Mouse (Mus musculus): ENCODE results near the gene Neo1.
"Not testable (repeated sequence)": the region's sequence is repeated elsewhere in the genome, so short reads cannot be mapped to it uniquely, and the experiment has no call there.

Neo1 gene

GRCm38 (mm10) chr9:58989255-58989928 lies 46.8 kb downstream of the Neo1 start:
- no peak for DNase-seq

DNA sequence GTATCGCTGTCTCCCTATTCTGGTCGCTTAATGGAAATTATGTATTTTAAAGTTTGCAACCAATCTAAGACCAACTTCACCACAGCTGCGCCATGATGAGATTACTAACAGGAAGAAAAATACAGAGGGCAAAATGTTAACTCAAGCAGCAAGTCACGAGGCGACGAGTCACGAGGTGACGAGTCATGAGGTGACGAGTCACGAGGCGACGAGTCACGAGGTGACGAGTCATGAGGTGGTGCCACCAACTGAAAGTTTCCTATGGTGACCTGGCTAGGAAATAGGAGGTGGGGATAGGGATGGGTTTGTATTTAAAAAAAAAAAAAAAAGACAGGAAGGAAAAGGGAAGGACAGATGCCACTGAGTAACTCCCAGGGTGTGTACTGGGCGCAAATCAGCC lies 57.2 kb downstream of the Neo1 start:
- DNase-seq, result no peak

DNA sequence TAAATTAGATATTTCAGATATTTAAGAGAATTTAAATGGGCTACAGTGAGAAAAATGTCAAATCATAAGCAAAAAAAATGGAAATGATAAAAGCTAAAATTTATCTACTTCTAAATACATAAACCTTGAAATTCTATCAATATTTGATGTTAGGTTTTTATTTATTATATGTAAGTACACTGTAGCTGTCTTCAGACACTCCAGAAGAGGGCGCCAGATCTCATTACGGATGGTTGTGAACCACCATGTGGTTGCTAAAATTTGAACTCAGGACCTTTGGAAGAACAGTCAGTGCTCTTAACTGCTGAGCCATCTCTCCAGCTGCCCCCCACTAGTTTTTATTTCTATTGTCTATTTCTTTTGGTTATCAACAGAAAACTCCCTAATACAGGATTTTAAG lies 65.1 kb downstream of the Neo1 start:
- DNase-seq, result not testable (repeated sequence)

- DNase-seq, result no peak
Observed at GRCm38 (mm10) chr9:58967371-58967770, 68.9 kb downstream of the Neo1 start.

DNA sequence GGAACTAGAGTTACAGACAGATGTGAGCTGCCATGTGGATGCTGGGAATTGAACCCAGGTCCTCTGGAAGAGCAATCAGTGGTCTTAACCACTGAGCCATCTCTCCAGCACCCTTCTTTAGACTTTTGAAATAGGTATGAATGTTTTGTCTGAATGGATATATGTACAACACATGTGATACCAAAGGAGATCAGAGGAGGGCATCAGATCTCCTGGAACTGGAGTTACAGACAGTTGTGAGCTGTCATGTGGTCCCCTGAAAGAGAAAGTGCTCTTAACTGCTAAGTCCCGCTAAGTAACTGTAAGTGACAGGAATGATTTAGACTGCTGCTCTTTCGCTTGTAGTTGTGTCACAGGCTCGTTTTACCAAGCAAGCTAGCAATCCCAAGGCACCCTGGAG lies 80.7 kb downstream of the Neo1 start:
- no peak for DNase-seq

DNA sequence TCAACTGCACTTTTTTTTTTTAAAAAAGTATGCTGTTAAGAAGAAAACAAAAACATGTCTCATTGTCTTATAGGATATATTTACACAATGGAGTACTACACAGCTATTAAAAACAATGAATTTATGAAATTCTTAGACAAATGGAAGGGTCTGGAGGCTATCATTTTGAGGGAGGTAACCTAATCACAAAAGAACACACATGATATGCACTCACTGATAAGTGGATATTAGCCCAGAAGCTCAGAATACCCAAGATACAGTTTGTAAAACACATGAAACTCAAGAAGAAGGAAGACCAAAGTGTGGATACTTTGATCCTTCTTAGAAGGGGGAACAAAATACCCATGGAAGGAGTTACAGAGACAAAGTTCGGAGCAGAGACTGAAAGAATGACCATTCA lies 90.3 kb downstream of the Neo1 start:
- not testable (repeated sequence) for DNase-seq

- DNase-seq, result no peak
Observed at GRCm38 (mm10) chr9:58934776-58935175, 101.5 kb downstream of the Neo1 start.

GRCm38 (mm10) chr9:58928103-58928502 lies 108.1 kb downstream of the Neo1 start:
- DNase-seq, result peak; percentile 43 to 63

- DNase-seq, result peak; percentile 55 to 58
Observed at GRCm38 (mm10) chr9:58902869-58903585, 133.2 kb downstream of the Neo1 start.

- DNase-seq, result no peak
Observed at GRCm38 (mm10) chr9:58899602-58900001, 136.6 kb downstream of the Neo1 start.

GRCm38 (mm10) chr9:58891840-58892640 lies 144.2 kb downstream of the Neo1 start:
- no peak for DNase-seq

GRCm38 (mm10) chr9:58890893-58891292 lies 145.3 kb downstream of the Neo1 start:
- DNase-seq, result no peak

- no peak for DNase-seq
Observed at GRCm38 (mm10) chr9:58889782-58890448, 146.3 kb downstream of the Neo1 start.

GRCm38 (mm10) chr9:58882686-58883085 lies 153.6 kb downstream of the Neo1 start:
- DNase-seq, result no peak

- DNase-seq, result no peak
Observed at GRCm38 (mm10) chr9:58879836-58880235, 156.4 kb downstream of the Neo1 start.

- DNase-seq, result peak; percentile 78 to 88
Observed at GRCm38 (mm10) chr9:58876946-58877625, 159.2 kb downstream of the Neo1 start.

DNA sequence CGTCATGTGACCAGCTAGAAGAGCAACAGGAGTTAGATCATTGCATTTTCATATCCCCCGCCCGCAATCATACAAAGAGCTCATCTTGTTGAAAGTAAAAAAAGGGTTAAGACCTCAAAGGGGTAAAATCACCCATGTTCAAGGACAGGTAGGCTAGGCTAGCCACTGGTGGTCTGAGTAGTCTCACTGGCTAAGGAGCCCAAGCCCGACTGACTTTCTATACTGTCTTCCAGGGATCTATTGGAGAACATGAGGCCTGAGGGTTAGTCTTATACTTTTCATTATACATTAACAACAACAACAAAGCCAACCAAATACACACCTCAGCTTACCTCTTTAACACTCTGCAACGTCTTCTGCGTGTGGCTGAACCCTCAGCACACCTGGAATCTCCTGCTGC lies 160.8 kb downstream of the Neo1 start:
- DNase-seq, result no peak

DNA sequence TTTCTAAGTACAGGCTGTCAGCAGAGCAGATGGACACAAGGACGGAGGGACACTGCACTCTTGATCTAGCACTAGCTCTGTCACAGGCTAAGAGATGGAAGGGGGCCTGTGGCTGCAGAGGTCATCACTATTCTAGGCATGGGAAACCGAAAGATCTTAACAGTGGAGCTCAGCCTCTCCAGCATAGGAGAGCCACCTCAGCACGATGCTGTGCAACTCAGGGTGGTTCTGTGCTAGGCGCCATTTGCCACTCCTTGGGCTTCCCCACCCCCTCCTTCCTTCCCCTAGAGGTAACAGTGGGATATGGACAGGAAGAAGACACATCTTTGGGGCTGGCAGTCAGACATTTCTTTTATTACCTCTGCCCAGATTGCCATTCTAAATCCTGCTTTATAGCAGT lies 161.9 kb downstream of the Neo1 start:
- no peak for DNase-seq

- peak; percentile 66 to 67 for DNase-seq
Observed at GRCm38 (mm10) chr9:58873541-58874324, 162.5 kb downstream of the Neo1 start.

DNA sequence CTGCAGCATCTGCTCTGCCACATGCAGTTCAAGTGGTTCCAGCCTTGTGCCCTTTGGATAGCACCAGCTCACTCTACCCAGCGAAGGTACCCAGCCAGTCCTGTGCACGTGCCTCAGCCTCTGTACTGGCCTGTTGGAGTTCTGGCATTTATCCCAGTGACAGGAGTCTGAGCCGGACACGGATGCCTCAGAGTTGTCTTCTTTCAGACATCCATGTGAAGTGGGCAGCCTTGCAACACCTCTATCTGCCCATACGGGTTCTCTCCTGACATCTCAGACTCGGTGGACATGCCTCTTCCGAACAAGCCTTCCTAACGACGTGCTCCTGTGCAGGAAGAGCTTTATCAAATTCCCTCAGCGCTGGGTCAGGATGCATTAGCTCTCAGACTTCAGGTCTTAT lies 165.1 kb downstream of the Neo1 start:
- DNase-seq, result no peak

- DNase-seq, result no peak
Observed at GRCm38 (mm10) chr9:58863826-58864225, 172.4 kb downstream of the Neo1 start.

Measured in cerebellum, adult 18-20 months (tissue).